In the genomic region with DNA sequence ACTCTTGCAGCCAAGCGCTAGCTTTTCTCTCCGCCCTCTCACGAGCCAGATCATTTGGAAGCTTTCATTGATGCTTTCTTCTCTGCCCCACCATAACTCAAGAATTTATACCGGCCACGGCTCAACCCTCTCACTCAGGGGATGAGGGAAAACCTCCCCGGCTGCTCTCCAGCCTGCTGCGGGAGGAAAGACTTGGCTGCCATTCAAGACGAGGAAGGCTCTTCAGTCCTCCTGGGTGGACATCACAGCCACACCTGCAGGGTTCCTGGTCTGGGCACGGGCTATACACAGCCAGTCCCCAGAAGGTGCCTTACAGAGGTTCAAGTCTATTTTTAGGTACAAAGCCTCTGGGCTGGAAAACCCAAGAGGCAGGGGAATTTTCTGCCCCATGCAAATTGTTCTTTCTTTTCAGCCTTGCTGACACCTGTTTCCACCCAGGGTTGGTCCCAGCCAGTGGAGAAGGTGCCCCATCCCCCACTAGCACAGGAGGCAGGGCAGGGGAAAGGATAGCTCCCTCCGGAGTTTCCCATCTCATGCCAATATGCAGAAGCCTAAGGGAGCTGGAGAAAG, we compare ENCODE assay signal across 11 mouse cellular contexts.
"Had no signal": no experiment of that assay in that cellular context is flagged by ENCODE, and none has a peak within 500 bp of the region (broad histone marks: within the 10 kb centered on the region; RNA-seq: fewer than 3 reads in every experiment).

No protein-coding gene starts in this region.

- ATAC-seq: liver, embryonic 12.5 days; midbrain, embryonic 16.5 days had no signal

- DNase-seq: kidney, postnatal 14 days; liver; lung, adult 18-20 months; lung, postnatal 14 days; lung, postnatal 4 days; retina, postnatal 1 day; right cerebral cortex, postnatal 25 days; spleen, adult 18-20 months; thymus, postnatal 36 days had no signal
